Comparison of ENCODE assay signal across 8 mouse cellular contexts in genomic region chr19:47314076-47314941, GRCm38 (mm10).
DNase-seq lines count a peak whose midpoint lies in the region; ATAC-seq and TF ChIP-seq lines count a peak whose summit lies in the region.

No protein-coding gene starts in this region.

- peak overlapping the region; percentile 42 for H3K27ac ChIP-seq in forebrain, embryonic 15.5 days (replicated peaks)
- peak overlapping the region; percentile 99 for H3K27ac ChIP-seq in limb, embryonic 12.5 days
- peak overlapping the region; percentile 37; the same call in 1 of the 2 replicates for H3K27ac ChIP-seq in midbrain, embryonic 14.5 days (replicated peaks; ENCODE audit: low read depth, low read length)

- peak; percentile 36 for ATAC-seq in forebrain, embryonic 15.5 days (replicated peaks)
- ATAC-seq in limb, embryonic 12.5 days (ENCODE audit: insufficient number of reproducible peaks, insufficient read depth, low FRiP score, low TSS enrichment, low read depth) = peak; percentile 80
- 0 out of 2 replicates have a peak, but pooled peaks have one; percentile 41 for ATAC-seq in midbrain, embryonic 14.5 days (ENCODE audit: low FRiP score, low TSS enrichment)

- peaks cover 17% of the 10 kb centered on the region for H3K27me3 ChIP-seq in E14TG2a.4 (ENCODE audit: insufficient read depth, low read length)
- H3K27me3 ChIP-seq in forebrain, embryonic 15.5 days = no peaks in the 10 kb centered on the region
- no peaks in the 10 kb centered on the region for H3K27me3 ChIP-seq in limb, embryonic 12.5 days
- H3K27me3 ChIP-seq in midbrain, embryonic 14.5 days (ENCODE audit: control insufficient read depth, insufficient read depth, low read length) = no peaks in the 10 kb centered on the region

- DNase-seq in adrenal gland, adult (ENCODE audit: inconsistent age in 2 of 2, low spot score in 1 of 2) = peak; percentile 68 to 86
- peak; percentile 83 for DNase-seq in heart, postnatal 4 days
- peak; percentile 60 for DNase-seq in midbrain, embryonic 14.5 days
- DNase-seq in urinary bladder, adult 2 months (ENCODE audit: low spot score) = peak; percentile 73
- no peak for DNase-seq in frontal cortex, postnatal 36 days (ENCODE audit: low spot score in 2 of 2)

- H3K4me1 ChIP-seq in E14TG2a.4 (replicated peaks; ENCODE audit: low read depth, low read length) = peaks cover 61% of the 10 kb centered on the region
- H3K4me1 ChIP-seq in forebrain, embryonic 15.5 days = peaks cover 47% of the 10 kb centered on the region
- peaks cover 79% of the 10 kb centered on the region for H3K4me1 ChIP-seq in limb, embryonic 12.5 days (replicated peaks)
- H3K4me1 ChIP-seq in midbrain, embryonic 14.5 days (ENCODE audit: control insufficient read depth, insufficient read depth, low read length) = peaks cover 26% of the 10 kb centered on the region

- H3K4me3 ChIP-seq in E14TG2a.4 (replicated peaks; ENCODE audit: low read length) = peak overlapping the region; percentile 76
- peak overlapping the region; percentile 36 for H3K4me3 ChIP-seq in forebrain, embryonic 15.5 days
- H3K4me3 ChIP-seq in limb, embryonic 12.5 days (replicated peaks) = peak overlapping the region; percentile 81
- H3K4me3 ChIP-seq in midbrain, embryonic 14.5 days (replicated peaks; ENCODE audit: low read depth, low read length) = peak overlapping the region; percentile 25

- H3K36me3 ChIP-seq in E14TG2a.4 (ENCODE audit: insufficient read depth, low read length) = peaks cover 41% of the 10 kb centered on the region
- H3K36me3 ChIP-seq in forebrain, embryonic 15.5 days = no peaks in the 10 kb centered on the region
- H3K36me3 ChIP-seq in limb, embryonic 12.5 days = peaks cover 32% of the 10 kb centered on the region
- H3K36me3 ChIP-seq in midbrain, embryonic 14.5 days (ENCODE audit: control insufficient read depth, insufficient read depth, low read length) = no peaks in the 10 kb centered on the region

- peak overlapping the region; percentile 61 for H3K4me2 ChIP-seq in forebrain, embryonic 15.5 days (replicated peaks)
- H3K4me2 ChIP-seq in limb, embryonic 12.5 days = peak overlapping the region; percentile 84
- peak overlapping the region; percentile 56 for H3K4me2 ChIP-seq in midbrain, embryonic 14.5 days (ENCODE audit: low read length)

- TF ChIP-seq CTCF in E14TG2a.4 (conservative IDR thresholded peaks at IDR 0.05; ENCODE audit: low read length) = no peak

- H3K9ac ChIP-seq in forebrain, embryonic 15.5 days (replicated peaks) = peak overlapping the region; percentile 48
- H3K9ac ChIP-seq in limb, embryonic 12.5 days (replicated peaks) = peak overlapping the region; percentile 98
- peak overlapping the region; percentile 47 for H3K9ac ChIP-seq in midbrain, embryonic 14.5 days (replicated peaks; ENCODE audit: low read length)

- H3K9me3 ChIP-seq in E14TG2a.4 (ENCODE audit: low read length) = no peaks in the 10 kb centered on the region
- no peaks in the 10 kb centered on the region for H3K9me3 ChIP-seq in forebrain, embryonic 15.5 days
- no peaks in the 10 kb centered on the region for H3K9me3 ChIP-seq in limb, embryonic 12.5 days
- no peaks in the 10 kb centered on the region for H3K9me3 ChIP-seq in midbrain, embryonic 14.5 days (ENCODE audit: control insufficient read depth, low read length)

- 2% methylated on average over 47 of the region's 49 CpGs for WGBS in forebrain, embryonic 15.5 days
- whole genome bisulfite sequencing in limb, embryonic 12.5 days = 2% methylated on average over 49 of the region's 49 CpGs
- 3% methylated on average over 49 of the region's 49 CpGs for WGBS in midbrain, embryonic 14.5 days

Comparison
In these comparisons a context has a peak if more than half of its experiments do, and no peak if none do; other contexts are left out.
1. H3K4me3 ChIP-seq: peak in every context shown above with its lines; median percentile 81 in limb, embryonic 12.5 days; 76 in E14TG2a.4; 36 in forebrain, embryonic 15.5 days; 25 in midbrain, embryonic 14.5 days.
2. DNase-seq: peak in adrenal gland, adult (2 of 2), heart, postnatal 4 days (single experiment), midbrain, embryonic 14.5 days (single experiment) and urinary bladder, adult 2 months (single experiment); none in frontal cortex, postnatal 36 days (0 of 2).
3. H3K27ac ChIP-seq: peak in every context shown above with its lines; median percentile 99 in limb, embryonic 12.5 days; 42 in forebrain, embryonic 15.5 days; 37 in midbrain, embryonic 14.5 days.
4. H3K9ac ChIP-seq: peak in every context shown above with its lines; median percentile 98 in limb, embryonic 12.5 days; 48 in forebrain, embryonic 15.5 days; 47 in midbrain, embryonic 14.5 days.
5. Peak in every context shown above with its lines, with median percentiles within 50 percentile points of each other: ATAC-seq and H3K4me2 ChIP-seq.